Mouse (Mus musculus) intestine, postnatal 0 days (tissue): ENCODE measurements around the gene Nol8. TPM values are rescaled to one million over a fixed set of nuclear protein-coding genes. Genes with fewer than 3 reads are reported as not detected.

Experiments used
- ATAC-seq: fragments of 200-750 bp; cut with Nextera tagmentation; 2 replicates; pipeline ENCODE4 v1.8.0; 2017; ENCODE audit warnings: mild to moderate bottlenecking, moderate TSS enrichment, moderate library complexity
- H3K27ac ChIP-seq: fragments of 300-500 bp; sonication (generic); 2 replicates; pipeline ENCODE4 v1.5.1; 2014; ENCODE audit warnings: mild to moderate bottlenecking, low read depth, low read length, moderate library complexity
- H3K27me3 ChIP-seq: fragments of 300-500 bp; sonication (generic); replicated peaks from 2 replicates; pipeline ENCODE4 v1.6.1; 2014; ENCODE audit warnings: low read length, mixed read lengths; ENCODE audit not compliant: control insufficient read depth, insufficient read depth
- H3K36me3 ChIP-seq: fragments of 300-500 bp; sonication (generic); 2 replicates; pipeline ENCODE4 v1.6.1; 2014; ENCODE audit warnings: mild to moderate bottlenecking, moderate library complexity; ENCODE audit not compliant: control insufficient read depth, insufficient read depth
- H3K4me1 ChIP-seq: fragments of 300-500 bp; sonication (generic); replicated peaks from 2 replicates; pipeline ENCODE4 v1.6.1; 2014; ENCODE audit warnings: antibody characterized with exemption, low read length, mixed read lengths; ENCODE audit not compliant: control insufficient read depth, insufficient read depth
- H3K4me2 ChIP-seq: fragments of 300-500 bp; sonication (generic); replicated peaks from 2 replicates; pipeline ENCODE4 v1.6.1; 2014; ENCODE audit warnings: low read depth, mild to moderate bottlenecking, moderate library complexity
- H3K4me3 ChIP-seq: fragments of 300-500 bp; sonication (generic); 2 replicates; pipeline ENCODE4 v1.5.1; 2014; ENCODE audit warnings: low read depth, low read length
- H3K9ac ChIP-seq: fragments of 300-500 bp; sonication (generic); 2 replicates; pipeline ENCODE4 v1.6.1; 2014; ENCODE audit warnings: mild to moderate bottlenecking, low read depth, low read length
- H3K9me3 ChIP-seq: fragments of 300-500 bp; sonication (generic); 2 replicates; pipeline ENCODE4 v1.6.1; 2016; ENCODE audit warnings: mixed run types; ENCODE audit not compliant: control insufficient read depth
- CTCF ChIP-seq: sonication (generic); IDR thresholded peaks from 2 replicates; pipeline ENCODE4 v1.5.1; 2016; ENCODE audit warnings: low read depth, mild to moderate bottlenecking, control low read depth, antibody characterized with exemption, moderate library complexity
- WGBS: fragments of 180-500 bp; shearing (Covaris S2); extraction: QIAGEN DNeasy Blood & Tissue Kit; methylation state at CpG from one replicate; pipeline ENCODE4 v1.1.7; 2014; 5-methylcytosine and 5-hydroxymethylcytosine counted together
- polyA plus RNA-seq: library from polyadenylated mRNA; unstranded; fragments of >200 nt; fragmentation: Nextera tagmentation; extraction: Ambion mirVana; gene quantifications from 2 replicates; pipeline ENCODE4 v1.2.1, GENCODE M21; 2015

The Nol8 gene
- polyA plus RNA-seq, 1 experiment from 2014 or later = 9.7 TPM

DNA sequence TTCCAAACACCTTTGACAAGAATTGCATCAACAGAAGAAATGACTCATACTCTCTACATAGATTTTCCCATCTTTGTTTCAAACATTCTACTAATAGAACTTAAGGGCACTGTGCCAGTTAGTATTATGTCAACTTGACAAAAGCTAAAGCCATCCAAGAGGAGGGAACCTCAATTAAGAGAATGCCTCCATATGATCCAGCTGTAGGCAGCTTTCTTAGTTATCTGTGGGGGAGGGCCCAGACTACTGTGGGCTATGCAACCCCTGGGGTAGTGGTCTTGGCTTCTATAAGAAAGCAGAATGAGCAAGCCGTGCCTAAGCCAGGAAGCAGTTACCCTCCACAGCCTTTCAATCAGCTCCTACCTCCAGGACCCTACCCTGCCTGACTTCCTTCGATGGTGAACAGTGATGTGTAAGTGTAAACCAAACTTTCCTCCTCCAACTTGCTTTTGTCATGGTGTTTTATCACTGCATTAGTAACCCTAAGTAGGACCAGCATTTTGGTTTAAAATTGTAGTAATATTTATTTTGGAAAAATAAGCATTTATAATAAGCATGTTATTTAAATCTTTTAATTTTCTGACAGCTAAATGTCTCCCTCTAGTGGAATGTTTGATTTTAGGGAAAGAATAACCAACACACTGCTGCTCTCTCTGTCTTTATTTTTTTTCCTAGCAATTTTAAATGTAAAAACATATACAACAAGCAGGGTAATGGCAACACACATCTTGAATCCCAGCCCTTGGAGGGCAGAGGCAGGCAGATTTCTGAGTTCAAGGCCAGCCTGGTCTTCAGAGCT is 7.9 kb upstream of the Nol8 start:
- Histone ChIP-seq H3K9me3 (no peaks in the 10 kb centered on the region), H3K27me3 (no peaks in the 10 kb centered on the region), H3K4me2 (no peak overlapping the region), H3K4me3 (no peak overlapping the region), H3K4me1 (no peaks in the 10 kb centered on the region; the same call in 1 of the 2 replicates), H3K27ac (no peak overlapping the region), H3K9ac (no peak overlapping the region), H3K36me3 (no peaks in the 10 kb centered on the region)
- 54% methylated on average over 2 of the region's 2 CpGs for WGBS
- peak; percentile 22; the same call in 1 of the 2 replicates for ATAC-seq
- peak; percentile 69 for TF ChIP-seq CTCF

DNA sequence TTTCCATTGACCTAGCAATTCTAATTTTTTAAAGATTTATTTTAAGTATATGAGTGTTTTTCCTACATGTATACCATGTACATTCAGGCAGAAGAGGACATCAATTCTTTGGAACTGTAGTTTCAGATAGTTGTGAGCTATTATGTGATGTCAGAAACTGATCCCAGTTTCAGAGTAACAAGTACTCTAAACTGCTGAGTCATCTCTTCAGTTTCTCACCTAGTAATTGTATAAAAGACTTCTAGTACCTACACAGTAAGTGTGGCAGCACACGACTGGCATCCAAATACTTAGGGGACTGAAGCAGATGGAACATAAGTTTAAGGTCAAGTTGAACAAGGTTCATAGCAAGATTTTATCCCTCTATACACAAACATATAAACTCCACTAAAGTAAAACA is 6.9 kb upstream of the Nol8 start:
- TF ChIP-seq CTCF = no peak
- H3K4me2 ChIP-seq = no peak overlapping the region
- no peak overlapping the region for H3K27ac ChIP-seq
- H3K4me1 ChIP-seq = no peaks in the 10 kb centered on the region; the same call in 1 of the 2 replicates
- no peaks in the 10 kb centered on the region for H3K36me3 ChIP-seq
- 80% methylated on average over 1 of the region's 1 CpGs for WGBS
- H3K9me3 ChIP-seq = no peaks in the 10 kb centered on the region
- H3K4me3 ChIP-seq = no peak overlapping the region
- no peaks in the 10 kb centered on the region for H3K27me3 ChIP-seq
- H3K9ac ChIP-seq = no peak overlapping the region
- no peak for ATAC-seq

DNA sequence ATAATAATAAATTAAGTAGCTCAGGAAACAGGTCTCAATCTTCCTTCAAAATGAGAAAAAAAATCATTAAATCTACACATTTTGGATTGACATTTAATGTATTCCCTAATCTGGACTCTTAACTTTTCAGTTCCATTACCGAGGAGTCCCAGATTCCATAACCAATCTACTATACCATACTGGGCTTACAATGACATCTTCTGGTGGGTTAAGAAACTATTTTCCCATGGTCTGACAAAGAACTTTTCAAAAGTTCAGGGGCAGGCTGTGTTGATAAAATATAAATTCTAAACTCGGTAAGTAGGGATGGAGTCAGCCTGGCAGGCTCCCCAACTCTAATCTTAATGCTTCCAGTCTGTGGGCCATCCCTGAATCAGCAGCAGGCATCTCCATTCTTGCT is 1.7 kb upstream of the Nol8 start:
- Histone ChIP-seq H3K9me3 (no peaks in the 10 kb centered on the region), H3K36me3 (peaks cover 5% of the 10 kb centered on the region; the same call in 1 of the 2 replicates), H3K4me1 (no peaks in the 10 kb centered on the region), H3K4me2 (peak overlapping the region; percentile 6; the same call in 1 of the 2 replicates), H3K4me3 (no peak overlapping the region), H3K27ac (no peak overlapping the region), H3K27me3 (no peaks in the 10 kb centered on the region), H3K9ac (no peak overlapping the region)
- TF ChIP-seq CTCF = peak; percentile 47
- WGBS = 31% methylated on average over 2 of the region's 2 CpGs
- ATAC-seq = no peak

DNA sequence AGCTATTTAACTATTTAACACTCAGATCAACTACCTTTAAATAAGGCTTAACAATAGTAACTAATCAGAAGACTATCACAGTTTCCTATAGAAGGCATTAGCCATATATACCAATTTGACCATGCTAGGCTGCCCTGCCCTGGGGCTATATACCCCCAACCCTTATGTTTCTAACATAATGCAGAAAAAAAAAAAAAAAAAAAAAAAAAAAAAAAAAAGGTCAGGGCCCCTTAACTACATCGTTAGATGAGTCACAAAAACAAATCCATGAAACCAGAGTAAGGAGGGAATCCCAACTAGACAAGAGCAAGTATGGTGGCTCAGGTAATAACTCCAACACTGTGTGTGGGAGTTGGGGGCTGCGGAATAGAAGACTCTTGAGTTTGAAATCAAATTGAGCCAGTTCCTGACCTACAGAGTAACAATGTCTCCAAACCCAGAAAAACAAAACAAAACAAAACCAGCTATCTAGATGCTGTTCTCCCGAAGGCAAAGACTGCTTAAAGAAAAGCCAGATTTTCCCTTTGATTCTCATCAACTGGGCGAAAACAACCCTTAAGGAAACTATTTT is 1.0 kb upstream of the Nol8 start:
- Histone ChIP-seq H3K4me2 (peak overlapping the region; percentile 95), H3K27me3 (no peaks in the 10 kb centered on the region), H3K9ac (0 out of 2 replicates have a peak overlapping the region, but pooled peaks have one; percentile 42), H3K27ac (no peak overlapping the region), H3K4me1 (no peaks in the 10 kb centered on the region), H3K36me3 (peaks cover 7% of the 10 kb centered on the region), H3K4me3 (peak overlapping the region; percentile 67), H3K9me3 (no peaks in the 10 kb centered on the region)
- WGBS = 1% methylated on average over 4 of the region's 4 CpGs
- ATAC-seq = no peak
- no peak for TF ChIP-seq CTCF

DNA sequence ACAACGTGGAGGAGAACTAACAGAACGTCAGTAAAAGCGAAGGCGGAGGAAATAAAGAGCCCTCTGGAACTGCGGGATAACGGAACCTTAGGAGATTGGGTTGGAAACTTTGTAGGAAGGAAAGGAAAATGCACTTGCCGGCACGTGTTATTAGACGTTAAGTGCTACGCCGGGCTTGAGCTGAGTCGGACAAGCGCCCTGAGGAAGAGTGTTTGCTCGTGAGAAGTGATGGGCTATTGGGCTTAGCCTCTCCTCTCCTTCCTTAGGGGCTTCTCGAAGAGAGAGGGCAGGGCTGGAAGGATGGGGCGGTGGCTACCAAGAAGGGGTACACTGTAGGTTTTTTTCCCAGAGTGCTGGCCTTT is 283 bp downstream of the Nol8 start:
- no peaks in the 10 kb centered on the region for H3K27me3 ChIP-seq
- H3K27ac ChIP-seq = 0 out of 2 replicates have a peak overlapping the region, but pooled peaks have one; percentile 3
- peak overlapping the region; percentile 71 for H3K4me2 ChIP-seq
- no peak for TF ChIP-seq CTCF
- peak; percentile 78 for ATAC-seq
- WGBS = 0% methylated on average over 16 of the region's 16 CpGs
- H3K9ac ChIP-seq = peak overlapping the region; percentile 49
- no peaks in the 10 kb centered on the region for H3K9me3 ChIP-seq
- peaks cover 8% of the 10 kb centered on the region for H3K36me3 ChIP-seq
- H3K4me3 ChIP-seq = peak overlapping the region; percentile 67
- no peaks in the 10 kb centered on the region for H3K4me1 ChIP-seq

DNA sequence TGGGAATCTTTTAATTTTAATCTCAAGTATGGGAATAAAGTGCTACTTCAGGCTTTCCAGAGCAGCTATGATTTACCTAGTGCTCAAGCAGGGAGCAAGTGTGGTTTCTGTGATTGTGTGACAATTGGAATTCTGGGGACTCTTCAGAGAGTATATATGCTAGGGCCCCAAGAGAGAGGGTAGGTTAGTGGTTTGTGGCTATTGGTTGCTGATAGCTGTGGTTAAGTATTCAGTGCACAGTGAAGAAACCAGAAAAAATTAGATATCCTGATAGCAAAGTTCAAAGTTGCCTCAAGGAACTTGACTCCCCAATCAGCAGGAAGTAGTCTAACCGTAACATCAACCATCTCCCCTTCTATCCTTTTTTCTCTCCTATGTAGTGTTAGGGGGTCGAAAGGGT is 24.9 kb downstream of the Nol8 start:
- 83% methylated on average over 2 of the region's 2 CpGs for WGBS
- no peaks in the 10 kb centered on the region for H3K27me3 ChIP-seq
- ATAC-seq = no peak

More for the DNA sequence above, 24.9 kb downstream of the Nol8 start:
- H3K27ac ChIP-seq = no peak overlapping the region
- no peak overlapping the region for H3K4me2 ChIP-seq
- no peaks in the 10 kb centered on the region for H3K9me3 ChIP-seq
- no peak overlapping the region for H3K9ac ChIP-seq
- H3K4me3 ChIP-seq = no peak overlapping the region
- TF ChIP-seq CTCF = no peak
- H3K4me1 ChIP-seq = no peaks in the 10 kb centered on the region
- H3K36me3 ChIP-seq = peaks cover 15% of the 10 kb centered on the region
